Mouse (Mus musculus) spleen, adult 2 months (tissue): ENCODE data around the gene Spem2. TPM values are rescaled to one million over a fixed set of nuclear protein-coding genes. Genes with fewer than 3 reads are reported as not detected.

Source experiments
- DNase-seq, 2 experiments: peaks; one replicate each; pipeline versions ENCODE4 v3.0.0 to v3.0.0-alpha.2; 2012 to 2021; ENCODE audit warnings: low spot score in 2 of 2, low read depth in 1 of 2
- H3K27ac ChIP-seq: fragments of 200-500 bp; 2 replicates; pipeline ENCODE4 v1.5.1; 2012; ENCODE audit warnings: low read length, inconsistent platforms; ENCODE audit not compliant: insufficient read depth
- H3K27me3 ChIP-seq: fragments of 200-500 bp; 2 replicates; pipeline ENCODE4 v1.6.1; 2012; ENCODE audit warnings: mild to moderate bottlenecking, moderate library complexity, low read length, inconsistent platforms; ENCODE audit not compliant: control insufficient read depth, insufficient read depth
- H3K36me3 ChIP-seq: fragments of 200-500 bp; 2 replicates; pipeline ENCODE4 v1.6.1; 2012; ENCODE audit warnings: mild to moderate bottlenecking, low read length, inconsistent platforms; ENCODE audit not compliant: control insufficient read depth, insufficient read depth
- H3K4me1 ChIP-seq: fragments of 200-500 bp; 2 replicates; pipeline ENCODE4 v1.6.1; 2011; ENCODE audit warnings: inconsistent platforms; ENCODE audit not compliant: control insufficient read depth, insufficient read depth, insufficient read length
- H3K4me3 ChIP-seq: fragments of 200-500 bp; 2 replicates; pipeline ENCODE4 v1.5.1; 2011; ENCODE audit warnings: mild to moderate bottlenecking, inconsistent platforms; ENCODE audit not compliant: insufficient read depth, insufficient read length; ENCODE audit errors: extremely low read depth
- CTCF ChIP-seq: fragments of 200-500 bp; IDR thresholded peaks from 2 replicates; pipeline ENCODE4 v1.5.1; 2011; ENCODE audit warnings: mild to moderate bottlenecking, inconsistent platforms; ENCODE audit not compliant: insufficient read depth, insufficient read length, insufficient replicate concordance; ENCODE audit errors: extremely low read depth
- POLR2A ChIP-seq: fragments of 200-500 bp; IDR thresholded peaks from 2 replicates; pipeline ENCODE4 v1.6.1; 2011; ENCODE audit warnings: low read depth, low read length, inconsistent platforms
- WGBS: fragments of 180-500 bp; shearing (Covaris S2); methylation state at CpG from one replicate; pipeline ENCODE4 v1.1.7; 2018; 5-methylcytosine and 5-hydroxymethylcytosine counted together
- polyA plus RNA-seq: library from polyadenylated mRNA; depleted of rRNA; stranded (reverse); fragments of >200 nt; gene quantifications from 2 replicates; pipeline ENCODE4 v1.2.3, GENCODE M21; 2012

The Spem2 gene
- polyA plus RNA-seq, 1 experiment = not detected

DNA sequence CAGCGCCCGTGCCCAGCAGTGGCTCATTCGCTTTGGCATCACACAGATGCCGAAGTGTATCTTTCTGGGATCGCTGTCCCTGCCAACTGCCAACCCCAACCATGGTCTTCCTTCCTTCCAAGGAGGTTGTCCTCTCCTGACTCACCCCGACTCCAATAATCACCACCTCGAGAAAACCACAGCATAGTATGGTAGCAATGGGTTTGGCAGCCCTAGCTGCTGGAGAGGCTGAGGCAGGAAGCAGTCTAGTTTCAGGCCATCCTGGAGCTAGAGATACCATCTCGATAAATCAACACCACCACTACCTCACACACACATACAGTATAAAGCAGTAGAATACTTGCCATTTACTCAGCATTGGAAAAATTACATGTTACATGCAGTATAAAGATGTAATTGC is 606 bp upstream of the Spem2 start:
- H3K4me3 ChIP-seq = no peak overlapping the region
- H3K36me3 ChIP-seq = no peaks in the 10 kb centered on the region
- H3K27ac ChIP-seq = no peak overlapping the region
- no peak for DNase-seq
- H3K4me1 ChIP-seq = no peaks in the 10 kb centered on the region
- WGBS = 65% methylated on average over 8 of the region's 8 CpGs
- TF ChIP-seq POLR2A (no peak), CTCF (no peak)
- no peaks in the 10 kb centered on the region for H3K27me3 ChIP-seq

DNA sequence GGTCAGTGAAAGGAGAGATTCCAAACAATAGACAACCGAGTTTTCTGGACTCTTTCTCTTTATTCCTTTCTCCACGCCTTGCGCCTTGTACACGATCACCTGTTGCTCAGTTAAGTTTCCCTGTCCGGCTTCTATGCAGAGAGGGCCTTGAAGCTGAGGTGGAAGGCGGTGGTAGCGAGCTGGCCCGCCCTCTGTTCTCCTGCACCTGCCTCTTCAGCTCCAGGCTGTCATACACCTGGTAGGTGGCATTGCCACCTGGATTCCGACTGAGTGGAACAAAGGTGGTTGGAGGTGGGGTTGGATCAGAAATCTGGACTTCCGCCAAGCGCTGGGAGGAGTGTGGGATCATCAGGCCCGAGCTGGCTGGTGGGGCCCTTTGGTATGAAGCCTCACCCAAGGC is 1.7 kb downstream of the Spem2 start:
- H3K4me1 ChIP-seq = no peaks in the 10 kb centered on the region
- no peak overlapping the region for H3K27ac ChIP-seq
- H3K36me3 ChIP-seq = no peaks in the 10 kb centered on the region
- H3K27me3 ChIP-seq = no peaks in the 10 kb centered on the region; the same call in 1 of the 2 replicates
- no peak overlapping the region for H3K4me3 ChIP-seq
- TF ChIP-seq CTCF (no peak), POLR2A (no peak)
- WGBS = 94% methylated on average over 12 of the region's 12 CpGs
- DNase-seq = no peak

DNA sequence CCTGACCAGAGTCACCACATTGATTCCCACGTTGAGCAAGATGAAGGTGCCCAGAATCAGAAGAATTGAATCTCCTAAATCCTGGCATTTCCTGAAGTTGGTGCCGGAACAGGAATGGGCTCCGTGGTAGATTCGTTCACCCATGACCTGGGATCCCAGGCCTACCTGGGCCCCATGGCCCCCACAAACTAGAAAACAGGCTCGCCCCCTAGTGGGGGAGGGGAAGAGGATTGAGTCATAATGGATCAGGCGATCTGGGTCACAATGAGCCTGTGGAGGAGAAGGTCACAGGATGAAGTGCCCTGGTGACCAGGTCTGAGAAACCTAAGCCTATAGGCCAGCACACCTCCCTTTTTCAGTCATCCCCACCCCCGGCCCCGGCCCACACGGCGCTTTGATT is 3.1 kb downstream of the Spem2 start, which contains the start of gene Gm39566:
Gm39566 (minus strand) TSS at position 144 of the 400 bp plus-strand sequence.
- H3K4me3 ChIP-seq = no peak within 1 kb of the TSS
- no peak for DNase-seq
- H3K36me3 ChIP-seq = no peaks in the 10 kb centered on the region
- no peaks in the 10 kb centered on the region for H3K4me1 ChIP-seq
- H3K27ac ChIP-seq = no peak within 1 kb of the TSS
- H3K27me3 ChIP-seq = no peaks in the 10 kb centered on the region; the same call in 1 of the 2 replicates
- 70% methylated on average over 10 of the region's 10 CpGs for WGBS
- TF ChIP-seq POLR2A (no peak), CTCF (no peak)

- DNase-seq = no peak
- H3K27me3 ChIP-seq = no peaks in the 10 kb centered on the region; the same call in none of the 2 replicates
- no peak for TF ChIP-seq POLR2A
- no peak for TF ChIP-seq CTCF
- H3K4me3 ChIP-seq = no peak overlapping the region
- H3K27ac ChIP-seq = no peak overlapping the region
- H3K36me3 ChIP-seq = no peaks in the 10 kb centered on the region
- H3K4me1 ChIP-seq = no peaks in the 10 kb centered on the region
Measured at GRCm38 (mm10) chr11:69810280-69810679, 8.0 kb downstream of the Spem2 start.

DNA sequence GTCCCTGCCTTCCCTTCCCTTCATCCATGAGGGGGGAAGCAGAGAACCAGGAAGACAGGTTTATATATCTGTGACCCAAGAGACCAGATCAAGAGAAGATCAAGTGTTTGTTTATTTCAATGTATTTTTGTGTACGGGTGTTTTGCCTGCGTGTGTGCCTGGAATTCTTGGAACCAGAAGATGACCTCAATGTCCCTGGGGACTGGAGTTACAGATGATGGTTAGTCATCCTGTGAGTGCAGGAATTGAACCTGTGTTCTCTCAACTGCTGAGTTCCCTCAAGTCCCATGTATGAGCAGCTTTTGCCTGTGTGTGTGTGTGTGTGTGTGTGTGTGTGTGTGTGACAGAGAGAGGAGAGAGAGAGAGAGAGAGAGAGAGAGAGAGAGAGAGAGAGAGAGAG is 10.6 kb downstream of the Spem2 start:
- 89% methylated on average over 2 of the region's 2 CpGs for WGBS
- no peak for DNase-seq
- H3K4me1 ChIP-seq = peaks cover 12% of the 10 kb centered on the region
- no peaks in the 10 kb centered on the region for H3K36me3 ChIP-seq
- H3K4me3 ChIP-seq = no peak overlapping the region
- TF ChIP-seq POLR2A (no peak), CTCF (no peak)
- H3K27ac ChIP-seq = no peak overlapping the region
- peaks cover 12% of the 10 kb centered on the region for H3K27me3 ChIP-seq

DNA sequence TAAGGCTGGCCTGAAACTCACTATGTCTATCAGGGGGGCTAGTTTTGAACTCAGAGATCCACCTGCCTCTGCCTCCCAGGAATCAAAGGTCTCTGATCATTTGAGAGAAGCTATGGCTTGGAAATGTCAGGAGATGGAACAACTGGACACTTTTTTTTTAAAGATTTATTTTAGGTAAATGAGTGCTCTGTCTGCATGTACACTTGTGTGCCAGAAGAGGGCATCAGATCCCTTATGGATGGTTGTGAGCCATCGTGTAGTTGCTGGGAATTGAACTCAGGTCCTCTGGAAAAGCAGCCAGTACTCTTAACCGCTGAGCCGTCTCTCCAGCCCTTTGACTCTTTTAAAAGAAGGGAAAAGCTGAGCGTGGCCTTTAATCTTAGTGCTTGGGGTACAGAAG is 11.9 kb downstream of the Spem2 start:
- TF ChIP-seq CTCF (no peak), POLR2A (no peak)
- no peaks in the 10 kb centered on the region for H3K36me3 ChIP-seq
- H3K27ac ChIP-seq = no peak overlapping the region
- no peak overlapping the region for H3K4me3 ChIP-seq
- no peak for DNase-seq
- peaks cover 22% of the 10 kb centered on the region for H3K27me3 ChIP-seq
- WGBS = 88% methylated on average over 4 of the region's 4 CpGs
- H3K4me1 ChIP-seq = peaks cover 17% of the 10 kb centered on the region

GRCm38 (mm10) chr11:69804972-69805909 is 13.0 kb downstream of the Spem2 start, which contains the start of gene Tmem102:
Tmem102 (minus strand) TSS chr11:69805624.
- 56% methylated on average over 29 of the region's 29 CpGs for WGBS
- Histone ChIP-seq H3K27me3 (peaks cover 28% of the 10 kb centered on the region), H3K36me3 (no peaks in the 10 kb centered on the region), H3K4me3 (no peak within 1 kb of the TSS), H3K27ac (no peak within 1 kb of the TSS), H3K4me1 (peaks cover 28% of the 10 kb centered on the region)
- no peak for DNase-seq
- no peak for TF ChIP-seq POLR2A
- TF ChIP-seq CTCF = no peak
